Comparison of ENCODE assay signal across 9 mouse cellular contexts in the genomic region with DNA sequence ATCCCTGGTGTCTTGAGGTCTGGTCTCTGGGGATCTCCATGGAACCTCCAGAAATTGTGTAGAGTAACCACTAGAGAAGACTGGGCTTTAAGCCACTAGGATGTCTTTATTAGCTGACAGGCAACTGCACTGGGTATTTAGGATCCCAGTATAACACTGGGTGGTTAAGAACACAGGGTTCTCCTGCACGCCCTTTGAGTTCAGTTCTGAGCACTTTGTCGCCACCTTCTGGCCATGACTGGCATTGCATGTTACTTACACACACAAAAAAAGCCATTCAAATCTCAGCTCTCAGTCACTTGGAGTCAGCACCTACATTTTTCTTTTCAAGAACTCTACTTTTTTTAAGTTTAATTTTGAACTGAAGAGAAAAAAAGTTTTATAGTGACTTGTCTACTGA. TPM values are rescaled to one million over a fixed set of nuclear protein-coding genes. Genes with fewer than 3 reads are reported as not detected.
DNase-seq lines count a peak whose midpoint lies in the region; ATAC-seq and TF ChIP-seq lines count a peak whose summit lies in the region.
"Had no signal": no experiment of that assay in that cellular context is flagged by ENCODE, and none has a peak within 500 bp of the region (broad histone marks: within the 10 kb centered on the region; RNA-seq: fewer than 3 reads in every experiment).

No protein-coding gene starts in this region.

- no peaks in the 10 kb centered on the region for H3K36me3 ChIP-seq in kidney, postnatal 0 days (ENCODE audit: insufficient read depth, low read length)
- no peaks in the 10 kb centered on the region for H3K36me3 ChIP-seq in liver, embryonic 14.5 days (replicated peaks; ENCODE audit: control insufficient read depth, insufficient read depth, low read depth)

- intact Hi-C loops in gastrocnemius, postnatal 36 days (cut with DNase I) = loop anchor here (5.0 kb wide), 2 partner anchors 39 to 1701 kb away; no protein-coding TSS in a partner anchor

- no peak overlapping the region for H3K27ac ChIP-seq in kidney, postnatal 0 days
- no peak overlapping the region for H3K27ac ChIP-seq in liver, embryonic 14.5 days

- peak; percentile 82 for TF ChIP-seq CTCF in kidney, postnatal 0 days (IDR thresholded peaks at IDR 0.05; ENCODE audit: low read depth)
- peak; percentile 82 for TF ChIP-seq CTCF in liver, embryonic 14.5 days (IDR thresholded peaks at IDR 0.05; ENCODE audit: low read depth)

- H3K4me3 ChIP-seq in kidney, postnatal 0 days (replicated peaks; ENCODE audit: low read depth, low read length) = no peak overlapping the region
- no peak overlapping the region for H3K4me3 ChIP-seq in liver, embryonic 14.5 days (ENCODE audit: insufficient read depth in 1 of 2, low read depth in 2 of 2, low read length in 2 of 2)

- no peaks in the 10 kb centered on the region for H3K27me3 ChIP-seq in kidney, postnatal 0 days (ENCODE audit: insufficient read depth, low read length)
- H3K27me3 ChIP-seq in liver, embryonic 14.5 days (ENCODE audit: control insufficient read depth, insufficient read depth, low read length) = no peaks in the 10 kb centered on the region

- H3K9me3 ChIP-seq in kidney, postnatal 0 days (replicated peaks; ENCODE audit: low read length) = no peaks in the 10 kb centered on the region
- H3K9me3 ChIP-seq in liver, embryonic 14.5 days (ENCODE audit: control insufficient read depth, low read length) = no peaks in the 10 kb centered on the region

- H3K9ac ChIP-seq in kidney, postnatal 0 days (ENCODE audit: low read depth, low read length) = no peak overlapping the region
- H3K9ac ChIP-seq in liver, embryonic 14.5 days (replicated peaks) = no peak overlapping the region

- no peaks in the 10 kb centered on the region for H3K4me1 ChIP-seq in kidney, postnatal 0 days (replicated peaks; ENCODE audit: insufficient read depth, low read length)
- H3K4me1 ChIP-seq in liver, embryonic 14.5 days (replicated peaks; ENCODE audit: control insufficient read depth in 2 of 2, insufficient read depth in 2 of 2, low read length in 1 of 2) = no peaks in the 10 kb centered on the region

- 2% methylated on average over 2 of the region's 2 CpGs for WGBS in kidney, postnatal 0 days
- 3% methylated on average over 2 of the region's 2 CpGs for WGBS in liver, embryonic 14.5 days (ENCODE audit: insufficient replicate concordance)

- H3K4me2 ChIP-seq in kidney, postnatal 0 days (ENCODE audit: low read length) = no peak overlapping the region
- no peak overlapping the region for H3K4me2 ChIP-seq in liver, embryonic 14.5 days (ENCODE audit: low read depth)

- peak; percentile 86 for ATAC-seq in common myeloid progenitor, adult 5-6 weeks (replicated peaks; ENCODE audit: low read depth, poor library complexity, severe bottlenecking)
- no peak for ATAC-seq in kidney, postnatal 0 days (replicated peaks; ENCODE audit: low FRiP score, low read depth)
- no peak for ATAC-seq in liver, embryonic 14.5 days (ENCODE audit: insufficient read depth)

- peak; percentile 77 for DNase-seq in B cell, adult 2 months
- DNase-seq in ZHBTc4 (ENCODE audit: low read depth, low spot score) = peak; percentile 70
- DNase-seq in gastrocnemius, postnatal 36 days = peak; percentile 38 to 45
- DNase-seq in kidney, postnatal 0 days (ENCODE audit: low spot score) = peak; percentile 61
- peak in 2 of 3 experiments; percentile 28 to 33 for DNase-seq in liver, embryonic 14.5 days (ENCODE audit: low read depth in 3 of 3, low spot score in 3 of 3)
- peak; percentile 44 for DNase-seq in ovary, postnatal 10 days (ENCODE audit: low spot score)
- DNase-seq in thymus, postnatal 0 days (ENCODE audit: low spot score) = peak; percentile 62

- TF ChIP-seq EP300 in liver, embryonic 14.5 days (IDR thresholded peaks at IDR 0.05; ENCODE audit: low read depth) = no peak

RNA-seq across cellular contexts. Expression of a gene that starts 10.3 kb away (rescaled TPM):
- total RNA-seq in common myeloid progenitor, adult 5-6 weeks (2017) = 9.9 and 11.7 TPM in 2 replicates
- 1 to 10 TPM; 2.6 to 3.8 TPM for total RNA-seq in gastrocnemius, postnatal 36 days (2021)
- 9.3 and 9.6 TPM in 2 replicates for polyA plus RNA-seq in kidney, postnatal 0 days (2015; fragmentation: Nextera tagmentation; extraction: Ambion mirVana)
- polyA plus RNA-seq in liver, embryonic 14.5 days (2012; rRNA removed) = 1.0 and 1.7 TPM in 2 replicates
- polyA plus RNA-seq in liver, embryonic 14.5 days (2014; fragmentation: Nextera tagmentation; extraction: Ambion mirVana) = 2.2 and 2.4 TPM in 2 replicates
- polyA plus RNA-seq in thymus, postnatal 0 days (2015; fragmentation: Nextera tagmentation; extraction: Ambion mirVana) = 9.5 and 12.2 TPM in 2 replicates

RNA-seq across cellular contexts. Expression of a gene that starts 10.3 kb away (rescaled TPM):
- total RNA-seq in common myeloid progenitor, adult 5-6 weeks (2017) = 31.2 and 45.9 TPM in 2 replicates
- 10 to 100 TPM; 13.7 to 16.2 TPM for total RNA-seq in gastrocnemius, postnatal 36 days (2021)
- polyA plus RNA-seq in kidney, postnatal 0 days (2015; fragmentation: Nextera tagmentation; extraction: Ambion mirVana) = 28.0 and 29.8 TPM in 2 replicates
- 3.5 and 5.9 TPM in 2 replicates for polyA plus RNA-seq in liver, embryonic 14.5 days (2012; rRNA removed)
- polyA plus RNA-seq in liver, embryonic 14.5 days (2014; fragmentation: Nextera tagmentation; extraction: Ambion mirVana) = 6.2 and 7.7 TPM in 2 replicates
- polyA plus RNA-seq in thymus, postnatal 0 days (2015; fragmentation: Nextera tagmentation; extraction: Ambion mirVana) = 18.9 and 20.8 TPM in 2 replicates

RNA-seq across cellular contexts. Expression of a gene that starts 27.8 kb away (rescaled TPM):
- not detected in 2 replicates for total RNA-seq in common myeloid progenitor, adult 5-6 weeks (2017)
- not detected for total RNA-seq in gastrocnemius, postnatal 36 days (2021)
- not detected in 2 replicates for polyA plus RNA-seq in kidney, postnatal 0 days (2015; fragmentation: Nextera tagmentation; extraction: Ambion mirVana)
- polyA plus RNA-seq in liver, embryonic 14.5 days (2012; rRNA removed) = not detected in 2 replicates
- polyA plus RNA-seq in liver, embryonic 14.5 days (2014; fragmentation: Nextera tagmentation; extraction: Ambion mirVana) = not detected in 2 replicates
- 0.82 and 1.3 TPM in 2 replicates for polyA plus RNA-seq in thymus, postnatal 0 days (2015; fragmentation: Nextera tagmentation; extraction: Ambion mirVana)
- polyA plus RNA-seq: stomach, embryonic 14.5 days had no signal

RNA-seq across cellular contexts. Expression of a gene that starts 44.6 kb away (rescaled TPM):
- 32.7 and 45.9 TPM in 2 replicates for total RNA-seq in common myeloid progenitor, adult 5-6 weeks (2017)
- 1 to 10 TPM; 2.3 to 5.3 TPM for total RNA-seq in gastrocnemius, postnatal 36 days (2021)
- polyA plus RNA-seq in kidney, postnatal 0 days (2015; fragmentation: Nextera tagmentation; extraction: Ambion mirVana) = 36.9 and 39.1 TPM in 2 replicates
- polyA plus RNA-seq in liver, embryonic 14.5 days (2012; rRNA removed) = 3.1 and 5.8 TPM in 2 replicates
- polyA plus RNA-seq in liver, embryonic 14.5 days (2014; fragmentation: Nextera tagmentation; extraction: Ambion mirVana) = 8.7 and 10.3 TPM in 2 replicates
- polyA plus RNA-seq in thymus, postnatal 0 days (2015; fragmentation: Nextera tagmentation; extraction: Ambion mirVana) = 55.0 and 55.1 TPM in 2 replicates

RNA-seq across cellular contexts. Expression of a gene that starts 59.2 kb away (rescaled TPM):
- not detected in 2 replicates for total RNA-seq in common myeloid progenitor, adult 5-6 weeks (2017)
- total RNA-seq in gastrocnemius, postnatal 36 days (2021) = not detected
- 0.08 TPM in 1 of 2 replicates, not detected in the other for polyA plus RNA-seq in kidney, postnatal 0 days (2015; fragmentation: Nextera tagmentation; extraction: Ambion mirVana)
- not detected in 2 replicates for polyA plus RNA-seq in liver, embryonic 14.5 days (2012; rRNA removed)
- not detected in 2 replicates for polyA plus RNA-seq in liver, embryonic 14.5 days (2014; fragmentation: Nextera tagmentation; extraction: Ambion mirVana)
- polyA plus RNA-seq in thymus, postnatal 0 days (2015; fragmentation: Nextera tagmentation; extraction: Ambion mirVana) = 0.06 TPM in 1 of 2 replicates, not detected in the other
- polyA plus RNA-seq: stomach, embryonic 14.5 days had no signal
